Mouse (Mus musculus) forelimb bud, embryonic 11.5 days (tissue): ENCODE results near the gene Adgrg5.

Source experiments
- DNase-seq: peaks from one replicate; pipeline ENCODE4 v3.0.0-alpha.2; 2012; ENCODE audit warnings: low read depth, low spot score

Gene Adgrg5

GRCm38 (mm10) chr8:94923405-94923804, at the start of gene Adgrg5:
Gene Adgrg5, plus strand, starts transcription at chr8:94923694.
- DNase-seq, result no peak

GRCm38 (mm10) chr8:94874358-94874757, 49.1 kb upstream of the Adgrg5 start:
- DNase-seq, result peak; percentile 72

GRCm38 (mm10) chr8:94875096-94875870, 48.2 kb upstream of the Adgrg5 start:
- DNase-seq, result no peak

GRCm38 (mm10) chr8:94875871-94876150, 47.7 kb upstream of the Adgrg5 start:
- DNase-seq, result no peak

GRCm38 (mm10) chr8:94876197-94876730, 47.2 kb upstream of the Adgrg5 start, which contains the start of gene Dok4:
Gene Dok4, minus strand, starts transcription at chr8:94876330.
- peak; percentile 78 for DNase-seq

- peak; percentile 42 for DNase-seq
Measured at GRCm38 (mm10) chr8:94876820-94877219, 46.7 kb upstream of the Adgrg5 start.

- DNase-seq, result no peak
Measured at GRCm38 (mm10) chr8:94880742-94881141, 42.8 kb upstream of the Adgrg5 start.

- DNase-seq, result no peak
Measured at GRCm38 (mm10) chr8:94888383-94889036, 35.0 kb upstream of the Adgrg5 start.

GRCm38 (mm10) chr8:94892917-94893316, 30.6 kb upstream of the Adgrg5 start:
- DNase-seq, result no peak

- DNase-seq, result no peak
Measured at GRCm38 (mm10) chr8:94899262-94899661, 24.2 kb upstream of the Adgrg5 start.

- no peak for DNase-seq
Measured at GRCm38 (mm10) chr8:94900617-94901016, 22.9 kb upstream of the Adgrg5 start.

GRCm38 (mm10) chr8:94901031-94901430, 22.5 kb upstream of the Adgrg5 start:
- DNase-seq, result no peak

GRCm38 (mm10) chr8:94903709-94904108, 19.8 kb upstream of the Adgrg5 start:
- DNase-seq, result peak; percentile 82

GRCm38 (mm10) chr8:94904450-94905175, 18.9 kb upstream of the Adgrg5 start:
- DNase-seq, result no peak

GRCm38 (mm10) chr8:94907591-94908300, 15.7 kb upstream of the Adgrg5 start:
- DNase-seq, result no peak

GRCm38 (mm10) chr8:94908847-94909246, 14.6 kb upstream of the Adgrg5 start:
- DNase-seq, result peak; percentile 86

- DNase-seq, result peak; percentile 66
Measured at GRCm38 (mm10) chr8:94913061-94913660, 10.3 kb upstream of the Adgrg5 start.

GRCm38 (mm10) chr8:94914256-94914655, 9.2 kb upstream of the Adgrg5 start:
- DNase-seq, result no peak

- DNase-seq, result peak; percentile 69
Measured at GRCm38 (mm10) chr8:94914701-94915101, 8.8 kb upstream of the Adgrg5 start.

- no peak for DNase-seq
Measured at GRCm38 (mm10) chr8:94916311-94916959, 7.1 kb upstream of the Adgrg5 start.

- no peak for DNase-seq
Measured at GRCm38 (mm10) chr8:94916960-94917324, 6.6 kb upstream of the Adgrg5 start.
